Mouse (Mus musculus) layer of hippocampus, adult 2 months (tissue): ENCODE measurements at regions not wholly inside any gene's neighbourhood (a gene's known extent, or its start where the extent isn't known, plus 50 kb on each side); places are given as distances from the start of the nearest gene placed in this dataset.
A peak's percentile ranks its signal among the peaks of the same experiment; 100 is the strongest.

Experiments used
- DNase-seq, 2 experiments: peaks; one replicate each; pipeline ENCODE4 v3.0.0; 2022; ENCODE audit warnings: low spot score in 2 of 2
- H3K27ac ChIP-seq: fragments of 200-600 bp; 2 replicates; pipeline ENCODE4 v1.8.1; 2022
- H3K4me3 ChIP-seq: fragments of 200-600 bp; 2 replicates; pipeline ENCODE4 v1.8.1; 2022; ENCODE audit warnings: mild to moderate bottlenecking
- CTCF ChIP-seq: fragments of 200-600 bp; conservative IDR thresholded peaks from 2 replicates; pipeline ENCODE4 v1.8.1; 2022; ENCODE audit warnings: antibody characterized with exemption, mild to moderate bottlenecking, moderate library complexity

GRCm38 (mm10) chr1:72075464-72075863 lies 136.6 kb downstream of the Mreg start:
- TF ChIP-seq CTCF = no peak

GRCm38 (mm10) chr1:72073245-72073644 lies 138.9 kb downstream of the Mreg start:
- no peak overlapping the region for H3K27ac ChIP-seq
- TF ChIP-seq CTCF = no peak
- no peak overlapping the region for H3K4me3 ChIP-seq
- DNase-seq = no peak

More at GRCm38 (mm10) chr1:72075464-72075863, 136.6 kb downstream of the Mreg start:
- no peak overlapping the region for H3K4me3 ChIP-seq
- no peak for DNase-seq
- no peak overlapping the region for H3K27ac ChIP-seq

GRCm38 (mm10) chr1:72070489-72070888 lies 141.6 kb downstream of the Mreg start:
- TF ChIP-seq CTCF = no peak
- no peak overlapping the region for H3K27ac ChIP-seq
- DNase-seq = no peak
- no peak overlapping the region for H3K4me3 ChIP-seq

DNA sequence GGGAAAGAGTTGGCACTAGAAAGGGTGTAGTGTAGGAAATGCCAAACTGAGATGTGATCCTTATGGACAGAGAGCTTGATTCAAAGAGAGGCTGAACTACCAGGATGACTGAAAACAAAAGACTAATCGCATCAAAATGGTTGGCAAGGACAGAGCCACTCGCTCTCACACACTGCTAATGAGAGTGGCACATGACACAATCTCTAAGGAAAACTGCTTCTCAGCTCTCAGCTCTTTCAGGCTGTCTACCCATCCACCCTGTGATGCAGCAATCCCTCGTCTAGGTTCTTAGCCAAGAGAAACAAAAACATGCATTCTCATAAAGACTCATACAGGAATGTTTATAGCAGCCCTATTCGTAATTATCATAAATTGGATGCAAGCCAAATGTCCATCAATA lies 143.1 kb downstream of the Mreg start:
- no peak for DNase-seq
- no peak for TF ChIP-seq CTCF
- Histone ChIP-seq H3K4me3 (no peak overlapping the region), H3K27ac (no peak overlapping the region)

DNA sequence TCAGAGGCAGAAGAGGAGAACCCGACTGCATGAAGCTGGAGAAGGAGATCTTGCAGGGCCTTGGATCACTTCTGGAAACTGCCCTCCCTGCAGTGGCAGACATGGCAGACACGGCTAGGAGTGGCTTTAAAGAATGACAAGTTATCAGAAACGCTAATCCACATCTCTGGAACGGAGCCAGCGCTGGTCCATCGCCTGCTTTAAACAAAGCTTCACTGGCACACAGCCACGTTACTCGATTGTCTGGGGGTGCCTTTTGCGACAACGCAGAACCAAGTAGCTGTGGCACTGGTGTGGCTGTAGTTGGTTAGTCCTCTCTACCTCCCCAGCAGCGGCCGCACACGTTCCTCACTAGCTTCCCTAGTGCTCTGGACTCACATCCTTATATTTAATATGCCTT lies 147.0 kb downstream of the Mreg start:
- Histone ChIP-seq H3K4me3 (no peak overlapping the region), H3K27ac (no peak overlapping the region)
- DNase-seq = no peak
- no peak for TF ChIP-seq CTCF

DNA sequence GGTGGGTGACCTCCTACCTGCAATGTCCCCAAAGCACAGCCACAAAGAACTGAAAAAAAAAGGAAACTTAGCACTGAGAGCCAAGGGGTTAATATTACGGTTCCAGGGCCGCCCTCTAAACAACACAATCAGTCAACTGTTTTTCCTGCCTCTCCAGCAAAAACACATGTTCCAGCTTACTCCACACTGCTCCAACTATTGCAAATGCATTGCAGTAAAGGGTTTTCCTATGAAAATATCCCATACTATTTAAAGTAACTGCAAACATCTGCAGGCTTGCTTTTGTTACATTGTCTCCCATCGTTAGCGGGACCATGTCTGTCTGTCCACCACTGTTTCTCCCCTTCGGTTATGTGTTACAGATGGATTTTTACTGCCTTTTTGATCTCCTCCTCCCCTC lies 151.7 kb downstream of the Mreg start:
- peak overlapping the region; percentile 41; the same call in 1 of the 2 replicates for H3K27ac ChIP-seq
- DNase-seq = no peak
- no peak for TF ChIP-seq CTCF
- H3K4me3 ChIP-seq = no peak overlapping the region

DNA sequence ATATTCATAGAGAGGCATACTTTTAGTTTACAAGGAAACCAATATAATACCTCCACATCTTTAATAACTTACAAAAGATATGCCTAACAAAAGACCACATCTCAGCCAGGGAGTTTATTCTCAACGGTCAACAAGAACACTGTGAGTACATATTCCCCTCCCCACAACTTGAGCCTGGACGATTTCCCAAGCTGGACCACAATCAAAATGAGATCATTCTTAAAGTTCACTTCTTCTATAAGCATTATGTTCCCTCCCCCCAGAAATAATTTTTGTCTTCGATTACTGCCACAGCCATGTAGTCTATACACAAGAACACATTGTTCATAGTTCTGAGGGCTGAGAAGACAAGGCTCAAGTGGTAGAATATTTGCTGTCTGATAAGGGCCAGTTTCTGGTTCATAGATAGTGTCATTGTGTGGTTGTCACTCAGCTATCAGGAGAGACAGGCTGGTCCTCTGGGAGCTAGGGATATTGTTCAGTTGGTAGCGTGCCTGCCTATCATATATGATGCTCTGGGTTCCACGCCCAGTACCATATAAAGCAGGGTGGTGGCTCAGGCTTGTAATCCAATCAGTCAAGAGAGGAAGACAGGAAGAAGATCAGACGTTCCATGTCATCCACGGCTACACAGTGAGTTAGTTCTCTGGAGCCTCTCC lies 153.9 kb downstream of the Mreg start:
- DNase-seq = no peak
- TF ChIP-seq CTCF = no peak
- no peak overlapping the region for H3K4me3 ChIP-seq
- peak overlapping the region; percentile 10; the same call in 1 of the 2 replicates for H3K27ac ChIP-seq

GRCm38 (mm10) chr1:72054541-72054940 lies 157.6 kb downstream of the Mreg start:
- H3K27ac ChIP-seq = no peak overlapping the region
- no peak for DNase-seq
- no peak overlapping the region for H3K4me3 ChIP-seq
- TF ChIP-seq CTCF = no peak

- no peak for TF ChIP-seq CTCF
- no peak for DNase-seq
- Histone ChIP-seq H3K4me3 (no peak overlapping the region), H3K27ac (no peak overlapping the region)
Observed at GRCm38 (mm10) chr1:72050858-72051257, 161.2 kb downstream of the Mreg start.

- TF ChIP-seq CTCF = no peak
- Histone ChIP-seq H3K4me3 (no peak overlapping the region), H3K27ac (no peak overlapping the region)
- DNase-seq = no peak
Observed at GRCm38 (mm10) chr1:72046072-72046471, 166.0 kb downstream of the Mreg start.

DNA sequence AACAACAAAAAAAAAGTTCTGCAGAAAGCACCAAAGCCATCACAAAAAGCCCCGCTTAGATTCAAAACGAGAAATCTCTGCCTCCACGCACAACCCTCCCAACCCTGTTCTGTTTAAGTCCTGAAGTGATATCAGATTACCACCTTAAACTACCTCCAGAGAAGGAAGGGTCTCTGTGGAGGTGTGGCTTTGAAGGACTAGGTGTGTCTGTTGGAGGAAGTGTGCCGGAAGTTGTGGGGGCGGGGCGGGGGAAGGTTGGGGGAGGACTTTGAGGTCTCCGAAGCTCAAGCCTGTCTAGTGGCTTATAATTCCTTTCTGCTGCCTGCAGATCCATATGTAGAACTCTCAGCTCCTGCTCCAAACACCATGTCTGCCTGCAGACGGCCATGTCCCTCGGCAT lies 173.6 kb downstream of the Mreg start:
- no peak for TF ChIP-seq CTCF
- Histone ChIP-seq H3K27ac (no peak overlapping the region), H3K4me3 (no peak overlapping the region)
- DNase-seq = no peak

- no peak overlapping the region for H3K27ac ChIP-seq
- no peak for DNase-seq
- H3K4me3 ChIP-seq = no peak overlapping the region
- TF ChIP-seq CTCF = no peak
Observed at GRCm38 (mm10) chr1:72036600-72036999, 175.5 kb downstream of the Mreg start.

DNA sequence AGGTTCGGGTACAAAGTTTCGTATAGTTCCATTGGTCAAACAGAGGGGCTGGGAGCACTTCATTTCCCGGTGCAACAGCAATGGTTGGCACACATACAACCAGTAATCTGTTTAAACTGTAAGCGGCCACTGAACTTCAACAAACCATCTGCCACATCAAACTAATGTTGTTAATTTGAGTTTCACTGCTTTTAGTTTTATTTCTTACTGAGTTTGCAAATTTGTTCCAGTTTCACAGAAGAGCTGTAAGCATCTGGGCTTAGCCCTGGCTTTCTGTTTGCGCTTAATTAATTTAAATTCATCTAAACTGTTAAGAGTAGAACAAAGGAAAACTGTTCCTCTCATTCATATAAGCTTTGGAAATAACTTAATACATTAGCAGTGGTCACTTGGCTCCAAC lies 176.0 kb downstream of the Mreg start:
- TF ChIP-seq CTCF = no peak
- no peak overlapping the region for H3K27ac ChIP-seq
- DNase-seq = no peak
- no peak overlapping the region for H3K4me3 ChIP-seq

DNA sequence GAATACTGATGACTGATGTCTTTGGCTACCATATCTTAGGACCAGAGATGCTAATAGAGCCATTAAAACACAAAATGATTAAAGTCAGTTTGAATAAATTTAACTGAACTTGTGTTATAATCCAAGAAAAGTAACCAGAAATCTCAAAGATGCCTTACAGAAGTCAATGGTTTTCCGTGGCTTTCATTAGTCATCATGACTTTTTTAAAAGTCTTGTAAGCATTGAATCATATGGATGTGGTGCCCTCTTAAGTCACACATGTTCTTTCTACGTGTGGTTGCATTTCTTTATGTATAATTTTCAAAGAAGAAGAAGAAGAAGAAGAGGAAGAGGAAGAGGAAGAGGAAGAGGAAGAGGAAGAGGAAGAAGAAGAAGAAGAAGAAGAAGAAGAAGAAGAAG lies 178.2 kb downstream of the Mreg start:
- Histone ChIP-seq H3K27ac (no peak overlapping the region), H3K4me3 (no peak overlapping the region)
- TF ChIP-seq CTCF = no peak
- no peak for DNase-seq

- DNase-seq = no peak
- no peak for TF ChIP-seq CTCF
- no peak overlapping the region for H3K27ac ChIP-seq
Observed at GRCm38 (mm10) chr1:72032214-72032613, 179.9 kb downstream of the Mreg start.

More at GRCm38 (mm10) chr1:72032214-72032613, 179.9 kb downstream of the Mreg start:
- H3K4me3 ChIP-seq = no peak overlapping the region
